ENCODE assay signal across 11 mouse cellular contexts in the genomic region with DNA sequence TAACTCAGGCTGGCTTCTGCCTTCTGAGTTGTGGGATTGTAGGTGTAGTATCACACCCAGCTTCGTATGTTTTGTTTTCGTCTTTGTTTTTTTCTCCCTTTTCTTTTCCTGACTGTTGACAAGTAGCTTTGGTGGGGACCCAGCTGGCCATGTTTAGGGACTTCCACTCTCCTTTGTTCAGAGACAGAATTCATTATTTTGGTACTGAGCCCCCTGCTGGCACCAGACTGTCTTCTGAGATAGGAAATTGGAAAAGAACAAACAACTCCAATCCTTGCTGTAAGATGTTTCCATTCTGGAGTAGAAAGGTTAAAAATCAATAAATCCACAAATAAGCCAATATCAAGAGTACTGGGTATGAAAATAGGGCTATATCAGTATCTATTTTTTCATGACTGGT. TPM values are rescaled to one million over a fixed set of nuclear protein-coding genes. Genes with fewer than 3 reads are reported as not detected.
DNase-seq lines count a peak whose midpoint lies in the region; ATAC-seq and TF ChIP-seq lines count a peak whose summit lies in the region.
"Had no signal": no experiment of that assay in that cellular context is flagged by ENCODE, and none has a peak within 500 bp of the region (broad histone marks: within the 10 kb centered on the region; RNA-seq: fewer than 3 reads in every experiment).

No protein-coding gene starts in this region.

- 47% methylated on average over 2 of the region's 2 CpGs for WGBS in lung, embryonic 14.5 days
- WGBS in lung, adult 2 months, result 38% methylated on average over 2 of the region's 2 CpGs
- 27% methylated on average over 2 of the region's 2 CpGs for WGBS in hindbrain, embryonic 10.5 days
- WGBS in midbrain, postnatal 0 days, result 44% methylated on average over 2 of the region's 2 CpGs

- peak; percentile 66 for DNase-seq in cerebellum, postnatal 10 days
- DNase-seq in cerebellum, postnatal 36 days, result no peak
- DNase-seq in lung, embryonic 14.5 days, result peak; percentile 75
- DNase-seq in lung, adult 2 months, result no peak
- DNase-seq in hindbrain, embryonic 10.5 days (ENCODE audit: low spot score), result peak; percentile 42
- DNase-seq in midbrain, postnatal 0 days (ENCODE audit: low spot score), result peak; percentile 52
- no peak for DNase-seq in urinary bladder, postnatal 36 days (ENCODE audit: low spot score in 2 of 2)
- DNase-seq in left cerebral cortex, postnatal 10 days (ENCODE audit: extremely low spot score in 1 of 2, low spot score in 2 of 2), result no peak

- no peaks in the 10 kb centered on the region for H3K36me3 ChIP-seq in lung, embryonic 14.5 days (ENCODE audit: insufficient read depth)
- no peaks in the 10 kb centered on the region for H3K36me3 ChIP-seq in hindbrain, embryonic 10.5 days
- H3K36me3 ChIP-seq in midbrain, postnatal 0 days (ENCODE audit: insufficient read depth, low read length), result no peaks in the 10 kb centered on the region

- no peak overlapping the region; the same call in 1 of the 2 replicates for H3K27ac ChIP-seq in lung, embryonic 14.5 days (ENCODE audit: low read depth)
- peak overlapping the region; percentile 86 for H3K27ac ChIP-seq in hindbrain, embryonic 10.5 days
- no peak overlapping the region for H3K27ac ChIP-seq in midbrain, postnatal 0 days (ENCODE audit: low read depth, low read length)

- TF ChIP-seq CTCF in lung, embryonic 14.5 days (IDR thresholded peaks at IDR 0.05; ENCODE audit: low read depth), result peak; percentile 50
- TF ChIP-seq CTCF in lung, adult 2 months (IDR thresholded peaks at IDR 0.05; ENCODE audit: insufficient read depth, low read length), result no peak
- TF ChIP-seq CTCF in midbrain, postnatal 0 days (IDR thresholded peaks at IDR 0.05), result peak; percentile 59

- H3K4me3 ChIP-seq in lung, embryonic 14.5 days (ENCODE audit: low read depth, low read length), result no peak overlapping the region
- H3K4me3 ChIP-seq in lung, adult 2 months (replicated peaks; ENCODE audit: extremely low read depth, low read depth, low read length), result no peak overlapping the region
- H3K4me3 ChIP-seq in hindbrain, embryonic 10.5 days, result no peak overlapping the region
- no peak overlapping the region for H3K4me3 ChIP-seq in midbrain, postnatal 0 days (ENCODE audit: low read depth, low read length)

- no peak for TF ChIP-seq POLR2A in lung, adult 2 months (IDR thresholded peaks at IDR 0.05; ENCODE audit: borderline replicate concordance, extremely low read depth, low read depth, low read length)

- ATAC-seq in lung, embryonic 14.5 days (ENCODE audit: insufficient read depth), result no peak
- ATAC-seq in midbrain, postnatal 0 days (ENCODE audit: low FRiP score), result no peak

- H3K4me1 ChIP-seq in lung, embryonic 14.5 days (ENCODE audit: insufficient read depth), result peaks cover 12% of the 10 kb centered on the region; the same call in 1 of the 2 replicates
- H3K4me1 ChIP-seq in lung, adult 2 months (ENCODE audit: control insufficient read depth, insufficient read depth, low read length), result peaks cover 27% of the 10 kb centered on the region
- H3K4me1 ChIP-seq in hindbrain, embryonic 10.5 days (replicated peaks), result peaks cover 78% of the 10 kb centered on the region
- H3K4me1 ChIP-seq in midbrain, postnatal 0 days (ENCODE audit: insufficient read depth, low read length), result peaks cover 14% of the 10 kb centered on the region

- H3K4me2 ChIP-seq in lung, embryonic 14.5 days, result no peak overlapping the region
- no peak overlapping the region for H3K4me2 ChIP-seq in midbrain, postnatal 0 days (ENCODE audit: low read depth, low read length, poor library complexity, severe bottlenecking)

- H3K9ac ChIP-seq in lung, embryonic 14.5 days, result no peak overlapping the region
- no peak overlapping the region for H3K9ac ChIP-seq in midbrain, postnatal 0 days (replicated peaks; ENCODE audit: low read length, poor library complexity, severe bottlenecking)

- H3K9me3 ChIP-seq in lung, embryonic 14.5 days (ENCODE audit: low read depth, low read length), result no peaks in the 10 kb centered on the region
- H3K9me3 ChIP-seq in hindbrain, embryonic 10.5 days, result no peaks in the 10 kb centered on the region
- H3K9me3 ChIP-seq in midbrain, postnatal 0 days (ENCODE audit: low read length), result no peaks in the 10 kb centered on the region

- peaks cover 15% of the 10 kb centered on the region for H3K27me3 ChIP-seq in lung, embryonic 14.5 days (ENCODE audit: insufficient read depth, low read length)
- H3K27me3 ChIP-seq in hindbrain, embryonic 10.5 days (ENCODE audit: insufficient read depth, poor library complexity, severe bottlenecking), result peaks cover 40% of the 10 kb centered on the region
- peaks cover 16% of the 10 kb centered on the region for H3K27me3 ChIP-seq in midbrain, postnatal 0 days (ENCODE audit: insufficient read depth, low read length)

- intact Hi-C loops in left cerebral cortex, postnatal 10 days (cut with DNase I), result loop anchor here (5.0 to 10.0 kb wide), 2 partner anchors 34 to 282 kb away; no protein-coding TSS in a partner anchor

RNA-seq across cellular contexts. Expression of gene Tcea2, which starts 3.7 kb away (rescaled TPM):
- 22.5 and 25.7 TPM in 2 replicates for polyA plus RNA-seq in lung, embryonic 14.5 days (2014; fragmentation: Nextera tagmentation; extraction: Ambion mirVana)
- polyA plus RNA-seq in lung, adult 2 months (2012; rRNA removed), result 9.9 and 15.7 TPM in 2 replicates
- 14.4 and 17.7 TPM in 2 replicates for polyA plus RNA-seq in hindbrain, embryonic 10.5 days (2016; fragmentation: Nextera tagmentation; extraction: Ambion mirVana)
- 50.8 and 54.4 TPM in 2 replicates for total RNA-seq in midbrain, postnatal 0 days (2014; rRNA removed)
- 61.9 and 68.2 TPM in 2 replicates for polyA plus RNA-seq in midbrain, postnatal 0 days (2015; fragmentation: Nextera tagmentation; extraction: Ambion mirVana)
- 10 to 100 TPM; 57.3 to 62.7 TPM for total RNA-seq in left cerebral cortex, postnatal 10 days (2021)

RNA-seq across cellular contexts. Expression of gene Sox18, which starts 5.0 kb away (rescaled TPM):
- polyA plus RNA-seq in lung, embryonic 14.5 days (2014; fragmentation: Nextera tagmentation; extraction: Ambion mirVana), result 55.4 and 64.7 TPM in 2 replicates
- polyA plus RNA-seq in lung, adult 2 months (2012; rRNA removed), result 393 and 460 TPM in 2 replicates
- polyA plus RNA-seq in hindbrain, embryonic 10.5 days (2016; fragmentation: Nextera tagmentation; extraction: Ambion mirVana), result 21.4 and 21.7 TPM in 2 replicates
- total RNA-seq in midbrain, postnatal 0 days (2014; rRNA removed), result 8.3 and 15.4 TPM in 2 replicates
- polyA plus RNA-seq in midbrain, postnatal 0 days (2015; fragmentation: Nextera tagmentation; extraction: Ambion mirVana), result 9.2 and 11.2 TPM in 2 replicates
- 10 to 100 TPM; 13.9 to 14.7 TPM for total RNA-seq in left cerebral cortex, postnatal 10 days (2021)

RNA-seq across cellular contexts. Expression of gene Rgs19, which starts 17.4 kb away (rescaled TPM):
- polyA plus RNA-seq in lung, embryonic 14.5 days (2014; fragmentation: Nextera tagmentation; extraction: Ambion mirVana), result 91.3 and 93.8 TPM in 2 replicates
- 77.2 and 82.8 TPM in 2 replicates for polyA plus RNA-seq in lung, adult 2 months (2012; rRNA removed)
- polyA plus RNA-seq in hindbrain, embryonic 10.5 days (2016; fragmentation: Nextera tagmentation; extraction: Ambion mirVana), result 69.1 and 79.2 TPM in 2 replicates
- 51.2 and 65.2 TPM in 2 replicates for total RNA-seq in midbrain, postnatal 0 days (2014; rRNA removed)
- polyA plus RNA-seq in midbrain, postnatal 0 days (2015; fragmentation: Nextera tagmentation; extraction: Ambion mirVana), result 63.6 and 69.4 TPM in 2 replicates
- total RNA-seq in left cerebral cortex, postnatal 10 days (2021), result 10 to 100 TPM; 48.8 to 57.2 TPM

RNA-seq across cellular contexts. Expression of gene Gm29797, which starts 19.6 kb away (rescaled TPM):
- polyA plus RNA-seq in lung, embryonic 14.5 days (2014; fragmentation: Nextera tagmentation; extraction: Ambion mirVana), result not detected in 2 replicates
- not detected in 2 replicates for polyA plus RNA-seq in lung, adult 2 months (2012; rRNA removed)
- not detected in 2 replicates for polyA plus RNA-seq in hindbrain, embryonic 10.5 days (2016; fragmentation: Nextera tagmentation; extraction: Ambion mirVana)
- total RNA-seq in midbrain, postnatal 0 days (2014; rRNA removed), result not detected in 2 replicates
- not detected in 2 replicates for polyA plus RNA-seq in midbrain, postnatal 0 days (2015; fragmentation: Nextera tagmentation; extraction: Ambion mirVana)
- total RNA-seq in left cerebral cortex, postnatal 10 days (2021), result under 1 TPM in 1 of 2 experiments, not detected in 1; 0.67 TPM
- polyA plus RNA-seq: neural tube, embryonic 14.5 days; testis, adult 2 months had no signal

RNA-seq across cellular contexts. Expression of gene Lkaaear1, which starts 21.8 kb away (rescaled TPM):
- not detected in 2 replicates for polyA plus RNA-seq in lung, embryonic 14.5 days (2014; fragmentation: Nextera tagmentation; extraction: Ambion mirVana)
- not detected in 2 replicates for polyA plus RNA-seq in lung, adult 2 months (2012; rRNA removed)
- polyA plus RNA-seq in hindbrain, embryonic 10.5 days (2016; fragmentation: Nextera tagmentation; extraction: Ambion mirVana), result not detected in 2 replicates
- total RNA-seq in midbrain, postnatal 0 days (2014; rRNA removed), result not detected in 2 replicates
- polyA plus RNA-seq in midbrain, postnatal 0 days (2015; fragmentation: Nextera tagmentation; extraction: Ambion mirVana), result not detected in 2 replicates
- total RNA-seq in left cerebral cortex, postnatal 10 days (2021), result not detected
- polyA plus RNA-seq: limb, embryonic 11.5 days; neural tube, embryonic 14.5 days had no signal

Comparison
In these comparisons a context has a peak if more than half of its experiments do, and no peak if none do; other contexts are left out.
1. DNase-seq: peak in cerebellum, postnatal 10 days (2 of 2), lung, embryonic 14.5 days (single experiment), hindbrain, embryonic 10.5 days (single experiment) and midbrain, postnatal 0 days (single experiment); none in cerebellum, postnatal 36 days (0 of 2), lung, adult 2 months (single experiment), urinary bladder, postnatal 36 days (0 of 2) and left cerebral cortex, postnatal 10 days (0 of 2).